12 mouse cellular contexts compared by ENCODE assay signal in genomic region chr17:30389686-30390085, GRCm38 (mm10).
DNase-seq lines count a peak whose midpoint lies in the region; ATAC-seq lines count a peak whose summit lies in the region.
"Had no signal": no experiment of that assay in that cellular context is flagged by ENCODE, and none has a peak within 500 bp of the region (broad histone marks: within the 10 kb centered on the region; RNA-seq: fewer than 3 reads in every experiment).

No protein-coding gene starts in this region.

- no peak overlapping the region for H3K4me3 ChIP-seq in embryonic facial prominence, embryonic 10.5 days

- no peak overlapping the region for H3K27ac ChIP-seq in embryonic facial prominence, embryonic 10.5 days (replicated peaks)

- no peaks in the 10 kb centered on the region for H3K27me3 ChIP-seq in embryonic facial prominence, embryonic 10.5 days (replicated peaks; ENCODE audit: low read depth, poor library complexity, severe bottlenecking)

- H3K36me3 ChIP-seq in embryonic facial prominence, embryonic 10.5 days (replicated peaks): no peaks in the 10 kb centered on the region

- no peak for ATAC-seq in granulocyte monocyte progenitor cell, adult 5-6 weeks (replicated peaks; ENCODE audit: poor library complexity, severe bottlenecking)
- ATAC-seq: midbrain, embryonic 16.5 days had no signal

- peak; percentile 35 for DNase-seq in lung, postnatal 14 days
- no peak for DNase-seq in lung, postnatal 25 days (ENCODE audit: low spot score)
- DNase-seq in R1 (ENCODE audit: low read depth, low spot score): peak; percentile 64
- DNase-seq in embryonic facial prominence, embryonic 10.5 days (ENCODE audit: low spot score): peak; percentile 15
- peak; percentile 56 for DNase-seq in retina, embryonic 14.5 days (ENCODE audit: low spot score)
- no peak for DNase-seq in spleen, postnatal 4 days (ENCODE audit: low spot score in 2 of 2)
- DNase-seq: adrenal gland, adult 8-10 months; cerebellum, postnatal 25 days; left cerebral cortex, postnatal 4 days; right cerebral cortex, postnatal 14 days had no signal

- no peaks in the 10 kb centered on the region for H3K4me1 ChIP-seq in embryonic facial prominence, embryonic 10.5 days

- H3K9me3 ChIP-seq in embryonic facial prominence, embryonic 10.5 days: no peaks in the 10 kb centered on the region

Comparison
In these comparisons a context has a peak if more than half of its experiments do, and no peak if none do; other contexts are left out.
1. DNase-seq: peak in lung, postnatal 14 days (single experiment), R1 (single experiment), embryonic facial prominence, embryonic 10.5 days (single experiment) and retina, embryonic 14.5 days (single experiment); none in lung, postnatal 25 days (single experiment) and spleen, postnatal 4 days (0 of 2).